Mouse (Mus musculus): ENCODE measurements around the gene Mpped1. TPM values are rescaled to one million over a fixed set of nuclear protein-coding genes. Genes with fewer than 3 reads are reported as not detected.

The Mpped1 gene
- polyA plus RNA-seq, 1 experiment from 2014 or later: 10.8 TPM

- Histone ChIP-seq H3K4me2 (replicated peaks) (no peak overlapping the region), H3K27ac (replicated peaks) (no peak overlapping the region), H3K9me3 (no peaks in the 10 kb centered on the region), H3K4me3 (no peak overlapping the region), H3K9ac (replicated peaks) (no peak overlapping the region), H3K27me3 (peaks cover 20% of the 10 kb centered on the region), H3K36me3 (no peaks in the 10 kb centered on the region), H3K4me1 (peaks cover 52% of the 10 kb centered on the region)
- ATAC-seq (ENCODE audit: low FRiP score, low read depth): no peak
- 82% methylated on average over 4 of the region's 4 CpGs for WGBS
Measured at GRCm38 (mm10) chr15:83847512-83847911, 68.2 kb downstream of the Mpped1 start.

- Histone ChIP-seq H3K4me1 (peaks cover 48% of the 10 kb centered on the region), H3K4me2 (replicated peaks) (no peak overlapping the region), H3K4me3 (no peak overlapping the region), H3K9ac (replicated peaks) (no peak overlapping the region), H3K27ac (replicated peaks) (no peak overlapping the region), H3K9me3 (no peaks in the 10 kb centered on the region), H3K27me3 (peaks cover 19% of the 10 kb centered on the region), H3K36me3 (no peaks in the 10 kb centered on the region)
- ATAC-seq (ENCODE audit: low FRiP score, low read depth): no peak
- 58% methylated on average over 9 of the region's 9 CpGs for WGBS
Measured at GRCm38 (mm10) chr15:83848193-83848592, 68.9 kb downstream of the Mpped1 start.

- Histone ChIP-seq H3K27ac (replicated peaks) (no peak overlapping the region), H3K4me3 (no peak overlapping the region), H3K36me3 (no peaks in the 10 kb centered on the region), H3K4me2 (replicated peaks) (no peak overlapping the region), H3K27me3 (0 out of 2 replicates have a peak, but pooled peaks cover 5% of the 10 kb centered on the region), H3K9me3 (no peaks in the 10 kb centered on the region), H3K4me1 (no peaks in the 10 kb centered on the region), H3K9ac (replicated peaks) (no peak overlapping the region)
- 71% methylated on average over 5 of the region's 5 CpGs for WGBS
- no peak for ATAC-seq (ENCODE audit: low FRiP score, low read depth)
Measured at GRCm38 (mm10) chr15:83853400-83853811, 74.1 kb downstream of the Mpped1 start.

GRCm38 (mm10) chr15:83857129-83857528, 77.9 kb downstream of the Mpped1 start:
- no peaks in the 10 kb centered on the region for H3K9me3 ChIP-seq
- no peak for ATAC-seq (ENCODE audit: low FRiP score, low read depth)
- H3K36me3 ChIP-seq: no peaks in the 10 kb centered on the region
- H3K4me1 ChIP-seq: no peaks in the 10 kb centered on the region
- H3K27me3 ChIP-seq: no peaks in the 10 kb centered on the region
- H3K9ac ChIP-seq (replicated peaks): no peak overlapping the region
- WGBS: 23% methylated on average over 8 of the region's 8 CpGs
- no peak overlapping the region for H3K27ac ChIP-seq (replicated peaks)
- no peak overlapping the region for H3K4me3 ChIP-seq
- H3K4me2 ChIP-seq (replicated peaks): no peak overlapping the region

- Histone ChIP-seq H3K27ac (replicated peaks) (no peak overlapping the region), H3K36me3 (no peaks in the 10 kb centered on the region), H3K4me2 (replicated peaks) (no peak overlapping the region), H3K4me1 (peaks cover under 1% of the 10 kb centered on the region; the same call in 1 of the 2 replicates), H3K4me3 (no peak overlapping the region), H3K27me3 (peaks cover 14% of the 10 kb centered on the region), H3K9me3 (no peaks in the 10 kb centered on the region), H3K9ac (replicated peaks) (no peak overlapping the region)
- WGBS: 89% methylated on average over 5 of the region's 5 CpGs
- ATAC-seq (ENCODE audit: low FRiP score, low read depth): no peak
Measured at GRCm38 (mm10) chr15:83865626-83866025, 86.4 kb downstream of the Mpped1 start.

- Histone ChIP-seq H3K9me3 (no peaks in the 10 kb centered on the region), H3K4me1 (peaks cover 6% of the 10 kb centered on the region), H3K9ac (replicated peaks) (no peak overlapping the region), H3K4me2 (replicated peaks) (peak overlapping the region; percentile 24; the same call in 1 of the 2 replicates), H3K27ac (replicated peaks) (no peak overlapping the region), H3K27me3 (peaks cover 20% of the 10 kb centered on the region), H3K36me3 (no peaks in the 10 kb centered on the region), H3K4me3 (no peak overlapping the region)
- 5% methylated on average over 17 of the region's 17 CpGs for WGBS
- ATAC-seq (ENCODE audit: low FRiP score, low read depth): no peak
Measured at GRCm38 (mm10) chr15:83870936-83871335, 91.7 kb downstream of the Mpped1 start.

GRCm38 (mm10) chr15:83877155-83877866, 98.0 kb downstream of the Mpped1 start:
- 60% methylated on average over 11 of the region's 11 CpGs for WGBS
- Histone ChIP-seq H3K9me3 (no peaks in the 10 kb centered on the region), H3K4me1 (peaks cover 4% of the 10 kb centered on the region; the same call in 1 of the 2 replicates), H3K27me3 (peaks cover 4% of the 10 kb centered on the region; the same call in 1 of the 2 replicates), H3K4me3 (no peak overlapping the region), H3K36me3 (no peaks in the 10 kb centered on the region), H3K27ac (replicated peaks) (no peak overlapping the region), H3K4me2 (replicated peaks) (no peak overlapping the region), H3K9ac (replicated peaks) (no peak overlapping the region)
- ATAC-seq (ENCODE audit: low FRiP score, low read depth): no peak

- Histone ChIP-seq H3K27ac (replicated peaks) (no peak overlapping the region), H3K4me3 (no peak overlapping the region), H3K27me3 (peaks cover 4% of the 10 kb centered on the region; the same call in 1 of the 2 replicates), H3K9ac (replicated peaks) (no peak overlapping the region), H3K9me3 (no peaks in the 10 kb centered on the region), H3K36me3 (no peaks in the 10 kb centered on the region), H3K4me2 (replicated peaks) (no peak overlapping the region), H3K4me1 (peaks cover 4% of the 10 kb centered on the region; the same call in 1 of the 2 replicates)
- 88% methylated on average over 2 of the region's 2 CpGs for WGBS
- ATAC-seq (ENCODE audit: low FRiP score, low read depth): no peak
Measured at GRCm38 (mm10) chr15:83877898-83878297, 98.6 kb downstream of the Mpped1 start.

GRCm38 (mm10) chr15:83879845-83880244, 100.6 kb downstream of the Mpped1 start:
- no peaks in the 10 kb centered on the region for H3K9me3 ChIP-seq
- H3K4me2 ChIP-seq (replicated peaks): no peak overlapping the region
- no peaks in the 10 kb centered on the region for H3K36me3 ChIP-seq
- no peak overlapping the region for H3K27ac ChIP-seq (replicated peaks)
- no peak overlapping the region for H3K4me3 ChIP-seq
- H3K9ac ChIP-seq (replicated peaks): no peak overlapping the region
- no peak for ATAC-seq (ENCODE audit: low FRiP score, low read depth)
- peaks cover 4% of the 10 kb centered on the region; the same call in 1 of the 2 replicates for H3K4me1 ChIP-seq
- peaks cover 4% of the 10 kb centered on the region; the same call in 1 of the 2 replicates for H3K27me3 ChIP-seq
- 22% methylated on average over 5 of the region's 5 CpGs for whole genome bisulfite sequencing

- Histone ChIP-seq H3K27ac (replicated peaks) (no peak overlapping the region), H3K4me3 (no peak overlapping the region), H3K9me3 (no peaks in the 10 kb centered on the region), H3K4me2 (replicated peaks) (no peak overlapping the region), H3K4me1 (peaks cover 4% of the 10 kb centered on the region; the same call in 1 of the 2 replicates), H3K36me3 (no peaks in the 10 kb centered on the region), H3K27me3 (peaks cover 5% of the 10 kb centered on the region; the same call in 1 of the 2 replicates), H3K9ac (replicated peaks) (no peak overlapping the region)
- no peak for ATAC-seq (ENCODE audit: low FRiP score, low read depth)
- WGBS: 94% methylated on average over 8 of the region's 8 CpGs
Measured at GRCm38 (mm10) chr15:83883821-83884220, 104.6 kb downstream of the Mpped1 start.

- ATAC-seq (ENCODE audit: low FRiP score, low read depth): no peak
- WGBS: 93% methylated on average over 9 of the region's 9 CpGs
- H3K4me1 ChIP-seq: peaks cover 4% of the 10 kb centered on the region; the same call in 1 of the 2 replicates
- H3K27me3 ChIP-seq: 0 out of 2 replicates have a peak, but pooled peaks cover 3% of the 10 kb centered on the region
- H3K27ac ChIP-seq (replicated peaks): no peak overlapping the region
- no peaks in the 10 kb centered on the region for H3K36me3 ChIP-seq
- no peak overlapping the region for H3K4me2 ChIP-seq (replicated peaks)
- H3K9me3 ChIP-seq: no peaks in the 10 kb centered on the region
- no peak overlapping the region for H3K9ac ChIP-seq (replicated peaks)
- no peak overlapping the region for H3K4me3 ChIP-seq
Measured at GRCm38 (mm10) chr15:83884291-83884690, 105.0 kb downstream of the Mpped1 start.

GRCm38 (mm10) chr15:83892871-83893270, 113.6 kb downstream of the Mpped1 start:
- Histone ChIP-seq H3K27ac (replicated peaks) (no peak overlapping the region), H3K4me2 (replicated peaks) (no peak overlapping the region), H3K36me3 (no peaks in the 10 kb centered on the region), H3K4me1 (peaks cover 9% of the 10 kb centered on the region; the same call in 1 of the 2 replicates), H3K27me3 (peaks cover 12% of the 10 kb centered on the region), H3K9me3 (no peaks in the 10 kb centered on the region), H3K9ac (replicated peaks) (no peak overlapping the region), H3K4me3 (no peak overlapping the region)
- 88% methylated on average over 15 of the region's 15 CpGs for WGBS
- ATAC-seq (ENCODE audit: low FRiP score, low read depth): no peak

Data from midbrain, embryonic 12.5 days (tissue).